Mouse (Mus musculus) adrenal gland, postnatal 25 days (tissue): Measurements from ENCODE around the gene Snx33. TPM values are rescaled to one million over a fixed set of nuclear protein-coding genes. Genes with fewer than 3 reads are reported as not detected.
A peak's percentile ranks its signal among the peaks of the same experiment; 100 is the strongest.
"Not testable (repeated sequence)": the region's sequence is repeated elsewhere in the genome, so short reads cannot be mapped to it uniquely, and the experiment has no call there.

ENCODE experiments used
- DNase-seq: peaks from one replicate; pipeline ENCODE4 v3.0.0; 2021; ENCODE audit warnings: mixed read lengths
- total RNA-seq: library from RNA; stranded (reverse); gene quantifications from 2 replicates; pipeline ENCODE4 v1.2.3, GENCODE M21; 2021

Snx33 gene
- total RNA-seq, 1 experiment from 2014 or later: 35.1 TPM

DNA sequence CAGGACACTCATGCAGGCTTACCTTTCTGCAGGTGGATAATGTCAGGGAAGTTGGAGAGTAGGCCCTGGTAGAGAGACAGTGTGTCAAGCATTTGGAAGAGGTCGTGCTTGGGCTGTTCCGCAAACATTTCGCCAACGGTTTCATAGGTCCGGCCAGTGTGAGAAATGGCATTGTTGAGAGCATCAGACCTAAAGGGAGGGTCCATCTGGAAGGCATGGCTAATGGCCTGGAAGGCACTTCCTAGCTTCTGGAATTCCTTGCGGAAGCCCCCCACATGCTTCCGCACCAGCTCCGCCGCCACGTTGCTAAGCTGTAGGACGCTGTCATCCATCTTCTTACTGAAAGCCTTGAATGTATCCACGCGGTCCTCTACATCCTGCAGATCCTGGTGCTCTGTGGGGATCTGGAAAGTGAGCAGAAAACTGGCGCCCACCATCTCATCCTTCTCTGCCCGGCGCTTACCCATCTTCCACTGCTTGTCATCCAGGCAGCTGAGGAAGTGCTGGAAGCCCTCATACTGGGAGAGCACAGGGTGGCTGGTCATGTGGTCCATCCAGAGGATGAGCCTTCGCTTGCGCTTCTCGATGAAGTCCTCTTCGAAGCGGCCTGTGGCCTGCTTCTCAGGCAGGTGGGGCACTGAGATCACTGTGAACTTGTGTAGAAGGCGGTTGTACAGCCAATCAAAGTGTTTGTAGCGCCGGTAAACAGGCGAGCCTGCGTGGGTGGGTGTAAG lies 2.7 kb downstream of the Snx33 start:
- no peak for DNase-seq

DNA sequence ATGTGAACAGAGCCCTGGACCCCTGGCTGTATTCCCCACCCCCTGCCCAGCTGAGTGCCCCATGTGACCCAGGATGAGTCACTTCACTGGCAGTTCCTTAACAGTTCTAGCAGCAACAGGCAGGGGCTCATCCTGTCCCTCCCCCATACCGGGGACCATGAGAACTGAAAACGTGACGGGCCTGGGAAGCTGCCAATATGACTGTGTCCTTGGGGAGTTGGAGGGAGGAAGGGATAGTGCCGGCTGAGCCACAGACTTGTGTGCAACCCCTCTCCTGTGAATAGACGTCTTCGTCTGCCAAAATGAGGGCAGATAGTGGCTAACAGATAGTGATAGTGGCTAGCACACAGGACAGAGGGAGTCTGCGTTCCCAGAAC lies 3.5 kb downstream of the Snx33 start:
- DNase-seq: peak; percentile 94

DNA sequence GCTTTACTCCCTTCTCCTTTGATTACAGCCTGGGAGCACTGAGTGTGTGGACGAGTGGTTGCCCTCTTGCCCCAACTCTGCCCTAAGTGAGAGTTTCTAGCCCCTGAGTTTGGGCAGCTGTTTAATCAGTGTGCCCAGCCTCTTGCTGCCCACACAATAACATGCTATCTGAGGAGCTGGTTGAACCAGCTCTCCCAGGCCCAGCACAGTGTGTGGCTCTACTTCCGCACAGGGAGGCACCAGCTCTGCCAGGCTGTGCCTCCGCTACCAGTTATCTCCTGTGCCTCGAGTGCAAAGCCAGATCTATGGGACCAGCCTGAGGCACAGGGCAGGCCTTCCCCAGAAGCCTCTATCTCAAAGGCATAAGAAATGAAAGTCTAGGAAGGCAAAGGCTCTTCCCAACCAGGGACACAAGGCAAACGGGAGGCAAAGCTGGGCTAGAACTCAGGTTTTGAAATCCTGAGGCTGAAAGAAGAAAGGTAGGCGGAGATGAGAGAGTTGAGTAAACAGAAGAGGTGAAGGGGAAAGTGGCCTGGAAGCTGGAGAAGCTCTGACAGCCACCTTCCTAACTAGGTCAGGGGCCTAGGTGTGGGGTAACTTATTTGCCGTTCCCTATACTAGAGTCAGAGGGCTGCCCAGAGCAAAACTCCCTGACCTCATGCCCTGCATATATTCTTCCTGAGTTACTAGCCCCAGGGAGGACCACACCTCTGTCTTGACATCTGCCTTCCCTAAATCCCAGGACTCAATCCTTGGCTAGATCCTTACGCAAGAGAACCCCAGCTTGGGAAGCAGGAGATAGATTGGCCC lies 4.1 kb downstream of the Snx33 start:
- no peak for DNase-seq

DNA sequence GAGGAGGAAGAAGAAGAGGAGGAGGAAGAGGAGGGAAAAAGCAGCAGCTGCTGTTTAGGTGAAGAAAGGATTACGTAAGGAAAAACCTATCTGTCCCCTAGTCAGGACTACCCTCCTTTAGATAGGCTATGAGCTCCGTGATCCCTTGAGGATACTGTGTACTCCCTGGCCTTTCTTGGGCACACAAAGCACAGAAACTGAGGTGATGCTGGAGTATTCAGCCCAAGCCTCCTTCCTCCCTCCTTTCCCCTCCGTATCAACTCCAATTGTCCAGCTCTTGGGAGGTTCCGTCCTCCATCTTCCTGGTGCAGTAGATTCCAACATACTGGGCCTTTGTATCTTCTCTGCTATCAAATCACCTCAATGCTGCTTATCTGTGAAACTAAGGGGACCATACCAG lies 5.4 kb downstream of the Snx33 start:
- no peak for DNase-seq

DNA sequence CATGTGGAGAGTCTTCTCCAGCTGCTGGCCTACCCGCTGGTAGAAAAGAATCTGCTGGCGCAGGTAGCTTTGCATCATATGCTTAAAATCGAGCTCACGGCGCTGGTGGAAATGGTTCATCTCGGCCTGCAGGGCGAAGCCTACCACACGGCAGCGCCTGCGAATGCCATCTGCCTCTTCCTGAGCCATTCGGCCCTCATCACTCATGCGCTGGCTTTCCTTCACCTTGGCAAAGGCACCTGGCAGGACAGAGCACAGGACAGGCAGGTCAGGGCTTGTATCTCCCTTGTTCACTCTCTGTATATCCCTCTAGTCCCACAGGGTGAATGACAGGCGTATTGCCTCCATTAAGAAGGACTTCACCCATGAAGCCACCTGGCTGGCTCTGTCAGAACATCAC lies 9.7 kb downstream of the Snx33 start:
- no peak for DNase-seq

DNA sequence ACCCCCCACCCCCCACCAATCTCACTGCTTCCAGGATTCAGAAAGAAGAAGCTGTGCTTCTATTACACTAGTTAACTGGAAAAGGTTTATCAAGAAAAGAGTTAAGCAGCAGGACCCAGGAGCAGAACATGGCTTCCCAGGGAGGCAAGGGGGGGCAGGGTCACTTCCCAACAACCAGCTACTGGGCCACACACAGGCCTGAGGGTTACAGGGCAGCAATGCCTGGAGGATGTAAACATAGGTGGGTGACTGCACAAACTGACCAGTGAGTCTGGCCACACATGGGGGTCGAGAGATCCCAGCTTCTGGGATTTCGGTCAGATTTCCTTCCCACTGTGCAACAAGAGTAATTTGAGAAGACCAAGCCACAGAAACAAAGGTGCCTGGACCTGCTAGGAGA lies 11.0 kb downstream of the Snx33 start:
- DNase-seq: no peak

DNA sequence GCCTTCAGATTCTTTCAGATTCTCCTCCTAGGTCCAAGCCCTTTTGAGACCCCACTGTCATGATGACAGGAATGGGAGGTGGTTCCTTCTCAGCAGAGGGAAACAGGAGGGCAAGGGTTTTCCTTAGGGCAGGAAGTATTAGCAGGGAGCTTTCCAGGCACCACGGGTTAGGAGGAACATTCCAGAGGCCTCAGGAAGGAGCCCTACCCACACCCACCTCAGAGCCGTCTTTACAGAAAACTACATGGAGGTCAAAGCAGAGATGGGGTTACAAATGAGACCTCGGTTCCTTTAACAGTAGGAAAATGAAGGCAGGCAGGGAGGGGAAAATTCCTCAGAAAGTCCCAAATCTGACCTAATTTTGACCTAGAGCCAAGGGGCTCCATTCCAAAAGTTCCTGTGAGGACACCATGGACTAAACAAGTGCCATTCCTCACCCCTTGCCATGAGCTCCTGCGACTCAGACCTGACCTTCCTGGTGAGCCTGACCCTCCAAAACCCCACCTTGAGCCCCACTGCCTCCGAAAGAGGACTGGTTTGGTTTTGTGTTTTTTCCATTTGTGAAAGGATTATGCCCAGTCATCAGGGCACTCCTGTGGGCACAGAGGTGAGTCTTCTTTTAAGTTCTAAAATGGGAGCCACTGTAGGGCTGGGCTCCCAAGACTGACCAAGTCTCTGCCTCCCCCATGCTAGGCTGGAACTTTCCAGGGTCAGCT lies 12.3 kb downstream of the Snx33 start:
- no peak for DNase-seq

DNA sequence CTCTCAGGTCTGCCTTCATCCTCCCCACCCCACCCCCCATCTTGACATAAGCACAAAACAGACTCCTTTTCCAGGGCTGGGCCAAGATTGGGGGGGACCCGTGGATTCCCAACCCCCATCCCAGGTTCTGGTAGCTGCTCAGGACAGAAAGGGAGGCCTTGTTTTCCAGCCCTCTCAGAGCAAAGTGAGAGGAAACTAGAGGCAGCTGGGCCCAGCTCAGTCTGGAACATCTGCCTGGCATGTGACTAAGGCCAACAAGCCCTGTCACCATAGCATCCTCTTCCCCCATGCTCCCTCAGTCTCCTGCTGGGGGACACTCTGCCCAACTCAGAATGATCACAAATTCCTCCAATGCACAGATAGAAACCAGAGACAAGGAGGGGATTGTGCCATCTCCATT lies 13.1 kb downstream of the Snx33 start:
- no peak for DNase-seq

DNA sequence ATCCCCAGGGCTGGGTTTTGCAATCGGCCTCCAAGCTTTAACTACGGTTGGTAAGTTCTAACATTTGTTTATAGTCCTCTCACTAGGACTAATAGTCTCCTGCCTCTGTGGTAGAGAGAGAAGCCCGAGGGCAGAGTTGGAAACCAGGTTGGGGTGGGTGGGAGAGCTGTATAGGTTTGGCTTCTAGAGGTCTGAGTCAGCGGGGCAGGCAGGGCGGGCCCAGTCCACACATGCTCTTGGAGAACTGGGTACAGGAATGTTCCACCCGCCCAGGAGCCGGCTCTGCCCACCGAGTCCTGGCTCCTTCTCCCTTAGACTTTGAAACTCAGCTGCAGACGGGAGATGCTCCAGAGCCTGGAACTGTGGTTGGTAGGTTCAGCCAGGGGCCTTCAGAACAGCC lies 14.2 kb downstream of the Snx33 start:
- DNase-seq: no peak

DNA sequence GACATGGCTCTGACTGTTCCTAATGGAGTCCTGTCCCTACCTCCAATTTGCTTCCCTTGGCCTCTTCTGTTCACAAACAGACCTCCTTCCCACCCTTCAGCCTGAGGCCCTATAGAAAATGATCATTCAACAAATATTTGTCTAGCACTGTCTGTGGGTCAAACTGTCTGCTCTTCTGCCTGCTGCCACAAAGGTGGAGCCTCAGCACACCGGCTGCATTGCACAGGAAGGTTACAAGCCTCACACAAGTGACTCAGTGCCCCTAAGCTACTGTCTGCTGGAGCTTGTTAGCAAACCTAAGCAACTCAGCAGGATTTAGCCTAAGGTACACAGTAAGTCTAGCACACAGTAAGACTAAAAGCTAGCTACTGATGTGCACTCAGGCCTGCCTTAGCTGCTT lies 17.2 kb downstream of the Snx33 start:
- DNase-seq: no peak

DNA sequence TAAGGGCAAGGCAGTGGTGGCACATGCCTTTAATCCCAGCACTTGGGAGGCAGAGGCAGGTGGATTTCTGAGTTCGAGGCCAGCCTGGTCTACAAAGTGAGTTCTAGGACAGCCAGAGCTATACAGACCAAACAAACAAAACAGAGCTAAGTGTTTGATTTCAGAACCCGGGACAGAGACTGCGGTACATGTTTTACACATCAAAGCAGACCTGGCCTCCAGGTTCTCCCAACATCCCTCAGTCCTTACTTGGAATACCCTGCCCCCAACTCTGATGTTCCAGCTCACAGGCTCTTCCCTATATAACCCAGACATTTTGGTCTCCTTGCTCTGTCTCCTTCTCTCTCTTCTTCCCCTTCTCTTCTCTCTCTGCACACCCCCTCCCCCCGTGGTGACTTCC lies 18.2 kb downstream of the Snx33 start:
- DNase-seq: not testable (repeated sequence)

DNA sequence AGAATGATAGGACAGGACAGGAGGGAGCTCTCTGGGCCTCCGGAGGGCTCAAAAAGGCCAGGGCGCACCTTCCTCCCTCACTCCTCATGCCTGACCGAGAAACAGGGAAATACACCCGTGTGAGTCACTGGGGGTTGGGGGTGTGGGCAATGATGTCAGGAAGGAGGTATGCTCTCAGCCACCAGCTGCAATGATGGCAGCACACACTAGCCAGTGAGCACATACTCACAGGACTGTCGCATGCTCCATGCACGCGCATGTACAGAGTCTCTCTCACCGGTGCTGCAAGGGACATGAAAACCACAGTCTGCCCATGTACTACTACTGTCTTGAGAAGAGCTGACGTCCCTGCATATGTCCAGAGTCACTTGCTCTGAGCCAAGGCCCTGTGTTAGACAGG lies 20.6 kb downstream of the Snx33 start:
- no peak for DNase-seq

DNA sequence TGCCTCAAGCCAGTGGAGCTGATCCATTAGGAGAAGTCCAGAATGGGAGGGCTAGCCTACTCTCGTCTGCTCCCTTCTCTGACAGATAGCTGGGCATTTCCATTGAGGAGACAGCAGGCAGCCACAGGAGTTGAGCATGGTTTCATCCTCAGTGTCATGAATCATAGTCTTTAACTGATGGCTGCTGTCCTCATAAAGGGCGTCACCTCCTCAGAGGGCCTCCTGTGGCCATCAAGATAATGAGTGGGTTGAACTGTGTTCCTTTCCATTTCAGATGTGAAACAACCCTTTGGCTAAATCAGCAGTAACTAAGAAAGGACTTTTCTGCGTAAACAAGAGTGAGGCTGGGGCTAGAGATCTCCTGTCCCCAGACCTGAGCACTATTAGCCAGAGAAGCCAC lies 24.5 kb downstream of the Snx33 start:
- DNase-seq: no peak

DNA sequence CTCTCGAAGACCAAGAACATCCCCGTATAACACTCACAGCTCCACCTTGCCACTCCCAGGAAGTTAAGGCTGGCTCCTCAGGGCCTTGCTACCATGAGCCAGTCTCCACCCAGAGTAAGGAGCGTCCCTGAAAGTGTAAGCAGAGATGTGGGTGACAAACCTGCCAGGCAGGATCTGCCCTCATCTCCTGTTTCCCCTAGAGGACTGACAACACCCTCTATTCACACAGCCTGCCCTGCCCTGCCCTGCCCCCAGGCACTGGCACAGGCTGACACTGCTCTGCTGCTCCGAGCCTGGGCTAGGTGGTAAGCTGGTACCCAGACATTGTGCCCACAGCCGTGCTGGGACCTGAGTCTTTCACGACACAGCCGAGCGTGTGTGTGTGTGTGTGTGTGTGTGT lies 27.0 kb downstream of the Snx33 start:
- DNase-seq: no peak

DNA sequence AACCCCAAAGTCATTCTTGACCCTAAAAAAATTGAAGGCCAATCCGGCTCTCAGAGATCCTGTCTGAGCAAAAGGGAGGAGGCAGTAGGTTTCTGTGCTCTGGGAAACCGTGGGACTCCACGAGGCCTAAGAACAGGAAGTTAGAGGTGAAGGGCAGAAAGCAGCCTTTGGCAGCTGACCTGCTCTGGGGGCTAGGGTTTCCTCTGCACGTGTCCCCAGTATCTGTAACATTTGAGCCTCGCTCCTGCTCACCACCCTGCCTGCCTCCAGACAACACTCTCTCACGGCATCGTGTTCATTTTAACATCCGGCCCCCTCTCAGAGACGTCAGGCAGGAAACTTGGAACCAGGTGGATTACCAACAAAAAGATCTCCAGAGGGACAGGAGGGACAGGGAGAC lies 27.6 kb downstream of the Snx33 start:
- DNase-seq: no peak

DNA sequence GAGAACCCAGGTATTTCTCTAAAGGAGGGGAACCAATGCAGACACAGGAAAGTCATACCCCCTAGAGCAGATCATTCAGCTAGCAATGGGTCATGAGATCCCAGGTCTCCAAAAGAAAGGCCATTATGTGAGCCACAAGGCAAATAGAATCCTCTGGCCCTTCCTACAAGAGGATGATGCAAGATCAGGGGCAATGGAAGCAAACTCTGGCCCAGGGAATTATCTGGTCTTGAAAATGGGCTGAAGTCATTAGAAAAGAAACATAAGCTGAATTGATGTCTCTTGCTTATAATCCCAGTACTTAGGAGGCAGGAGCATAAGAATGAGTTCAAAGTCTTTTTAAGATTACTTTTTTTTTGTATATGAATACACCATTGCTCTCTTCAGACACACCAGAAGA lies 28.1 kb downstream of the Snx33 start:
- DNase-seq: no peak

DNA sequence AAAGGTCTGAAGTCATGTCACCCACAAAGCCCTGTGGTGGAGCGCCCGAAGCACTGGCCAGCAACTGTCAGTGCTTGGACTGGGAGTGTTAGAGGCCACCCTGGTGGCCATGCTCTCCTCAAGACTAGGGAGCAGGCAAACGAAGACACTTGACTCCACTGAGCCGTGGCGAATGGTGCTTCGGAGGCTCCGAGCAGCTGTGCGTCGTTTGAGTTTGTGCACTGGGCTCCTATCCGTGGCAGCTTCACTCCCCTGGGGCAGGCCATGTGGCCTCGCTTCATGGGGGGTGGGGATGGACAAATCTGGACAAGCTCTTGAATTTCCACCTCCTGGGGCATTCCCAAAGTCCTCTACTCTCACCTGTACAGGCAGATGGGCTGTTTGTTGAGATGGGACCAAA lies 28.8 kb downstream of the Snx33 start:
- DNase-seq: no peak

DNA sequence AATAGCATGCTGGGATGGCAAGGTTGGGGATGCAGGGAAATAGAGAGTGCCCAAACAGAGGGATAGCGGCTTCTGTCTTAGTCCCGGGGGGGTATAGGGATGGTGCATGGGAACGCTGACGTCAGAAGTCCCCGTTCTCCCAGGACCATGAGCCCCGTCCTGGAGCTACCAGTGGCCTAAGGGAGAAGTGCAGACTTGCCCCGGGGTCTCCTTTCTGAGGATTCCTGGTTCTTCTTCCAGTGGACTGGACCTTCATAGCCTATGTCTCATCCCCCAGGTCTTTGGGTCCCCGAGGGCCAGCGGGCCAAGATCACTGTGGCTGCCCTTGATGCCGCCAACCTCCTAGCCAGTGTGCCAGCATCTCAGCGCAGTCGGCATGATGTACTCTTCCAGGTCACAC lies 31.4 kb downstream of the Snx33 start:
- DNase-seq: no peak

DNA sequence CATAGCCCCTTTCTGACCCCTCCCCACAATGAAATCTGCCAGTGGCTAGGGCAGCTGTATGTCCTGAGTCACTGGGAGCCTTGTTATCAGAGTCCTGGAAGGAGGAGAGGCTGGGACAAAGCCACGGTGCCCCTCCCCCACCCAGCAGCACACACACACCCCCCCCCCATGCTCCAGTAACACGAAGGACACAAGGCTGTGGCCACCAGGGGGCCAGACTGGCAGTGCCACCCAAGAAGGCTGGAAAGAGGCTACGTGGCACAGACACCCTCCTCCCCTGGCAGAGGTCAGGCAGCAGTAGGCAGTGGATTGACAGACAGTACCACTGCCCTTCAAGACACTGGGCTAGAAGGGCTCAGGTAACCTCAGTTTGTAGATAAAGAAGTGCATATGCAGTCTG lies 34.2 kb downstream of the Snx33 start:
- peak; percentile 57 for DNase-seq

DNA sequence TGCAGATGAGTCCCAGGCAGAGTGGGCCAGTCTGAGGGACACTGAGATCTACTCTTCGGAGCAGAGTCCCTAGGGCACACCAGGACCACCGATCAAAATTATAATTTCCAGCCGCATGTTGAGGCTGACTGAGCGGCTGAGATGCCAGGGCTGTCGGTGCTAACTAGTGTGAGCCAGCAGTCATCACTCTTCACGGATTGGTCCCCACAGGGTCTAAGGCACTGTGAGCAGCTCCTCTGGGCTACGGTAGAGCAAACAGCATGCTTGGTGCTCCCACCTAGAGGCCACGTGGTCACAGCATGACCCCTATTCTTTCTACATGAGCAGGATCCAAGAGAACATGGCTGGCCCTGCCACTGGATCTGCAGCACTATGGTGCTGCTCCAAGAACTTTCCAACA lies 34.9 kb downstream of the Snx33 start:
- no peak for DNase-seq

DNA sequence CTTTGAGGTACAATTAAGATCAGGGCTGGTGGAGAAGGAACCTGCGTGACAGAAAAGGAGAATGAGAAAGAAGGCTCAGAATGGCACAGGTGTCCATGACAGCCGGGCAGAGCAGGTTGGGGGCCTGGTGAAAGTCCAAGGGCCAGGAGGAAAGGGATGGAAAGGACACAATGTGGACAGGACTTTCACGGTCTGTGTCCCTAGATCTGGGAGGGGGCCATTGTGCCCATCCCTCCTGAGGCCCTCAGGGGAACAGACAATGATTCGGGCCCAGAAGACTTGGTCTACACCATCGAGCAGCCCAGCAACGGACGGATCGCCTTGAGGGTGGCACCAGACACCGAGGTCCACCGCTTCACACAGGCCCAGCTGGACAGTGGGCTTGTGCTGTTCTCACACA lies 36.1 kb downstream of the Snx33 start:
- DNase-seq: no peak

DNA sequence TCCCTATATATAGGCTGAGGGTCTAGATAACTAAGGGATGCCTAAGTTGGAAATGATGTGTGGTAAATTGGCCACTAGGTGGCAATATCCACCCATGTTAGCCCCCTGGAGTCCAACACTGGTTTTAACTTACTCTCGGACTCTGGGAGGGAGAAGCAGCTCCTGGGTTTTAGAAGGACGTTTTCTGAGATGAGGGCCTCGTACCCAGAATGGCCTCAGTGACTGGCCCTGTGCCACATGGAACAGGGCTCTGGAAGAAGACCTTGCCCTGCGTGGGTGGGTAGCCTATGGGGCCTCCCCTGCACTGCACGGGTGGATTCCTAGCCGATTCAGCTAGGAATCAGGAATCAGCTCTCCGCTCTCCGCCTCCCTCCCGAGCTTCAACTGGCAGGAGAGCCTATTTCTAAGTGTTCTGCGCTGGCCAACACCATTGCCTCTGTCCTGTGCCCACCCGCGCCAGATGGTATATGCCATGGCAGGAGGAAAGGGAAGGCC lies 36.6 kb downstream of the Snx33 start:
- DNase-seq: peak; percentile 42

DNA sequence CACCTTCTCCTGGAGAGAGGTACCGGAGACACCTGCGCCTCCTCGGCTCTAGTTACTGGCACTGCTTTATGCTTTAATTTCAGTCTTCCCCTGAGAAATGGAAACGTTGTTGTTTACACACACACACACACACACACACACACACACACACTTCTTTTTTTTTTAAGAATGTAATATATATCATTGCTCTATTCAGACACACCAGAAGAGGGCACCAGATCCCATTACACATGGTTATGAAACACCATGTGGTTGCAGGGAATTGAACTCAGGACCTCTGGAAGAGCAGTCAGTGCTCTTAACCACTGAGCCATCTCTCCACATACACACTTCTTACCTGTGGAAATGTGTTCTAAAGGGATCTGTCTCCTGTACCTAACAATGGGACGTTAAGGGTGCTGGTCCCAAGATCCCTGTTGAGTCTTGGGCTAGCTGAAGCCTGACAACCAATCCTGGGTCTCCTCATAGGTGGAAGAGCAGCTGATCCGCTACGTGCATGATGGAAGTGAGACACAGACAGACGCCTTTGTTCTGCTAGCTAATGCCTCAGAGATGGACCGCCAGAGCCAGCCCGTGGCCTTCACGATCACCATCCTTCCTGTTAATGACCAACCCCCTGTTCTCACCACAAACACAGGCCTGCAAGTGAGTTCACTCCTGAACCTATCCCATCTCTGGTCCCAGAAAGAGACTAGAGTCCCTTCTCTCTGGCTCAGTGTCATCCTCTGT lies 37.5 kb downstream of the Snx33 start:
- DNase-seq: no peak
